Mouse (Mus musculus): ENCODE measurements around the gene Nfyb. TPM values are rescaled to one million over a fixed set of nuclear protein-coding genes. Genes with fewer than 3 reads are reported as not detected.

The Nfyb gene
- polyA plus RNA-seq, 1 experiment from 2014 or later = 60.0 TPM

- H3K9ac ChIP-seq = no peak overlapping the region
- H3K36me3 ChIP-seq = no peaks in the 10 kb centered on the region
- 83% methylated on average over 4 of the region's 4 CpGs for WGBS
- H3K9me3 ChIP-seq = no peaks in the 10 kb centered on the region
- H3K4me1 ChIP-seq = peaks cover 24% of the 10 kb centered on the region
- H3K4me3 ChIP-seq = no peak overlapping the region
- no peak overlapping the region for H3K4me2 ChIP-seq (replicated peaks)
- H3K27ac ChIP-seq = peak overlapping the region; percentile 86
- ATAC-seq (ENCODE audit: insufficient number of reproducible peaks, insufficient read depth, low FRiP score, low TSS enrichment) = no peak
- no peaks in the 10 kb centered on the region for H3K27me3 ChIP-seq
Observed at GRCm38 (mm10) chr10:82797119-82797491, 33.2 kb upstream of the Nfyb start.

GRCm38 (mm10) chr10:82796471-82797118, 32.7 kb upstream of the Nfyb start:
- Histone ChIP-seq H3K9me3 (no peaks in the 10 kb centered on the region), H3K27me3 (no peaks in the 10 kb centered on the region), H3K27ac (peak overlapping the region; percentile 86), H3K4me3 (no peak overlapping the region), H3K9ac (no peak overlapping the region), H3K36me3 (no peaks in the 10 kb centered on the region), H3K4me2 (replicated peaks) (peak overlapping the region; percentile 8; the same call in 1 of the 2 replicates), H3K4me1 (peaks cover 24% of the 10 kb centered on the region)
- WGBS = 27% methylated on average over 12 of the region's 12 CpGs
- no peak; the same call in 1 of the 2 replicates for ATAC-seq (ENCODE audit: insufficient number of reproducible peaks, insufficient read depth, low FRiP score, low TSS enrichment)

GRCm38 (mm10) chr10:82795767-82796166, 31.8 kb upstream of the Nfyb start:
- H3K4me1 ChIP-seq = peaks cover 24% of the 10 kb centered on the region
- H3K9me3 ChIP-seq = no peaks in the 10 kb centered on the region
- H3K9ac ChIP-seq = no peak overlapping the region
- H3K27ac ChIP-seq = peak overlapping the region; percentile 86
- WGBS = 33% methylated on average over 8 of the region's 8 CpGs
- H3K4me3 ChIP-seq = no peak overlapping the region
- ATAC-seq (ENCODE audit: insufficient number of reproducible peaks, insufficient read depth, low FRiP score, low TSS enrichment) = 0 out of 2 replicates have a peak, but pooled peaks have one; percentile 8
- H3K4me2 ChIP-seq (replicated peaks) = peak overlapping the region; percentile 38
- no peaks in the 10 kb centered on the region for H3K27me3 ChIP-seq
- H3K36me3 ChIP-seq = no peaks in the 10 kb centered on the region

- Histone ChIP-seq H3K27me3 (no peaks in the 10 kb centered on the region), H3K4me1 (peaks cover 24% of the 10 kb centered on the region), H3K9me3 (no peaks in the 10 kb centered on the region), H3K4me2 (replicated peaks) (peak overlapping the region; percentile 38), H3K4me3 (no peak overlapping the region), H3K9ac (no peak overlapping the region; the same call in 1 of the 2 replicates), H3K36me3 (no peaks in the 10 kb centered on the region), H3K27ac (peak overlapping the region; percentile 80)
- WGBS = 32% methylated on average over 15 of the region's 15 CpGs
- ATAC-seq (ENCODE audit: insufficient number of reproducible peaks, insufficient read depth, low FRiP score, low TSS enrichment) = peak; percentile 69
Observed at GRCm38 (mm10) chr10:82795071-82795731, 31.3 kb upstream of the Nfyb start.

GRCm38 (mm10) chr10:82792311-82792710, 28.4 kb upstream of the Nfyb start:
- no peaks in the 10 kb centered on the region for H3K36me3 ChIP-seq
- H3K27me3 ChIP-seq = no peaks in the 10 kb centered on the region
- 62% methylated on average over 2 of the region's 2 CpGs for WGBS
- H3K9me3 ChIP-seq = no peaks in the 10 kb centered on the region
- no peak overlapping the region for H3K9ac ChIP-seq
- ATAC-seq (ENCODE audit: insufficient number of reproducible peaks, insufficient read depth, low FRiP score, low TSS enrichment) = no peak
- H3K27ac ChIP-seq = no peak overlapping the region
- H3K4me2 ChIP-seq (replicated peaks) = no peak overlapping the region
- peaks cover 24% of the 10 kb centered on the region for H3K4me1 ChIP-seq
- no peak overlapping the region for H3K4me3 ChIP-seq

GRCm38 (mm10) chr10:82791713-82792112, 27.8 kb upstream of the Nfyb start:
- Histone ChIP-seq H3K9ac (no peak overlapping the region), H3K9me3 (no peaks in the 10 kb centered on the region), H3K27me3 (no peaks in the 10 kb centered on the region), H3K4me2 (replicated peaks) (no peak overlapping the region), H3K36me3 (no peaks in the 10 kb centered on the region), H3K4me3 (no peak overlapping the region), H3K27ac (no peak overlapping the region), H3K4me1 (peaks cover 19% of the 10 kb centered on the region)
- no peak for ATAC-seq (ENCODE audit: insufficient number of reproducible peaks, insufficient read depth, low FRiP score, low TSS enrichment)
- WGBS = 89% methylated on average over 3 of the region's 3 CpGs

GRCm38 (mm10) chr10:82790504-82790903, 26.6 kb upstream of the Nfyb start:
- 87% methylated on average over 5 of the region's 5 CpGs for WGBS
- no peaks in the 10 kb centered on the region for H3K27me3 ChIP-seq
- no peak overlapping the region for H3K4me2 ChIP-seq (replicated peaks)

GRCm38 (mm10) chr10:82789181-82789580, 25.2 kb upstream of the Nfyb start:
- Histone ChIP-seq H3K9ac (no peak overlapping the region), H3K4me2 (replicated peaks) (no peak overlapping the region), H3K27ac (no peak overlapping the region), H3K36me3 (no peaks in the 10 kb centered on the region), H3K4me1 (no peaks in the 10 kb centered on the region), H3K27me3 (no peaks in the 10 kb centered on the region), H3K4me3 (no peak overlapping the region), H3K9me3 (no peaks in the 10 kb centered on the region)
- ATAC-seq (ENCODE audit: insufficient number of reproducible peaks, insufficient read depth, low FRiP score, low TSS enrichment) = no peak

More at GRCm38 (mm10) chr10:82790504-82790903, 26.6 kb upstream of the Nfyb start:
- ATAC-seq (ENCODE audit: insufficient number of reproducible peaks, insufficient read depth, low FRiP score, low TSS enrichment) = no peak
- H3K4me3 ChIP-seq = no peak overlapping the region
- no peak overlapping the region for H3K9ac ChIP-seq
- H3K27ac ChIP-seq = no peak overlapping the region
- H3K36me3 ChIP-seq = no peaks in the 10 kb centered on the region
- H3K4me1 ChIP-seq = peaks cover 9% of the 10 kb centered on the region; the same call in 1 of the 2 replicates
- H3K9me3 ChIP-seq = no peaks in the 10 kb centered on the region

GRCm38 (mm10) chr10:82782472-82782871, 18.5 kb upstream of the Nfyb start:
- 28% methylated on average over 2 of the region's 2 CpGs for WGBS
- Histone ChIP-seq H3K9ac (no peak overlapping the region), H3K27me3 (no peaks in the 10 kb centered on the region), H3K4me3 (no peak overlapping the region), H3K4me2 (replicated peaks) (no peak overlapping the region), H3K27ac (no peak overlapping the region), H3K36me3 (no peaks in the 10 kb centered on the region), H3K4me1 (no peaks in the 10 kb centered on the region; the same call in 1 of the 2 replicates), H3K9me3 (no peaks in the 10 kb centered on the region)
- no peak for ATAC-seq (ENCODE audit: insufficient number of reproducible peaks, insufficient read depth, low FRiP score, low TSS enrichment)

GRCm38 (mm10) chr10:82780816-82781215, 16.9 kb upstream of the Nfyb start:
- Histone ChIP-seq H3K4me3 (no peak overlapping the region), H3K4me2 (replicated peaks) (no peak overlapping the region), H3K27me3 (no peaks in the 10 kb centered on the region), H3K36me3 (no peaks in the 10 kb centered on the region), H3K27ac (no peak overlapping the region), H3K4me1 (no peaks in the 10 kb centered on the region; the same call in 1 of the 2 replicates), H3K9ac (no peak overlapping the region), H3K9me3 (no peaks in the 10 kb centered on the region)
- ATAC-seq (ENCODE audit: insufficient number of reproducible peaks, insufficient read depth, low FRiP score, low TSS enrichment) = no peak

- WGBS = 91% methylated on average over 3 of the region's 3 CpGs
- no peaks in the 10 kb centered on the region for H3K36me3 ChIP-seq
- H3K4me2 ChIP-seq (replicated peaks) = no peak overlapping the region
- no peaks in the 10 kb centered on the region; the same call in 1 of the 2 replicates for H3K4me1 ChIP-seq
- H3K9me3 ChIP-seq = no peaks in the 10 kb centered on the region
- no peaks in the 10 kb centered on the region for H3K27me3 ChIP-seq
- ATAC-seq (ENCODE audit: insufficient number of reproducible peaks, insufficient read depth, low FRiP score, low TSS enrichment) = no peak
- H3K9ac ChIP-seq = no peak overlapping the region
- H3K27ac ChIP-seq = no peak overlapping the region
- H3K4me3 ChIP-seq = no peak overlapping the region
Observed at GRCm38 (mm10) chr10:82780322-82780721, 16.4 kb upstream of the Nfyb start.

GRCm38 (mm10) chr10:82779831-82780230, 15.9 kb upstream of the Nfyb start:
- WGBS = 97% methylated on average over 14 of the region's 14 CpGs
- Histone ChIP-seq H3K27me3 (no peaks in the 10 kb centered on the region), H3K9me3 (no peaks in the 10 kb centered on the region), H3K9ac (no peak overlapping the region), H3K4me3 (no peak overlapping the region), H3K4me2 (replicated peaks) (no peak overlapping the region), H3K4me1 (no peaks in the 10 kb centered on the region; the same call in 1 of the 2 replicates), H3K27ac (no peak overlapping the region), H3K36me3 (no peaks in the 10 kb centered on the region)
- ATAC-seq (ENCODE audit: insufficient number of reproducible peaks, insufficient read depth, low FRiP score, low TSS enrichment) = no peak
